Mouse (Mus musculus) lung, postnatal 0 days (tissue): ENCODE data around the gene Smarcd3.

Source experiments
- CTCF ChIP-seq: IDR thresholded peaks from 2 replicates; pipeline ENCODE4 v1.5.1; 2016; ENCODE audit warnings: antibody characterized with exemption, mild to moderate bottlenecking
- EP300 ChIP-seq: IDR thresholded peaks from 2 replicates; pipeline ENCODE4 v1.6.1; 2016; ENCODE audit warnings: antibody characterized with exemption, mild to moderate bottlenecking, control low read depth

DNA sequence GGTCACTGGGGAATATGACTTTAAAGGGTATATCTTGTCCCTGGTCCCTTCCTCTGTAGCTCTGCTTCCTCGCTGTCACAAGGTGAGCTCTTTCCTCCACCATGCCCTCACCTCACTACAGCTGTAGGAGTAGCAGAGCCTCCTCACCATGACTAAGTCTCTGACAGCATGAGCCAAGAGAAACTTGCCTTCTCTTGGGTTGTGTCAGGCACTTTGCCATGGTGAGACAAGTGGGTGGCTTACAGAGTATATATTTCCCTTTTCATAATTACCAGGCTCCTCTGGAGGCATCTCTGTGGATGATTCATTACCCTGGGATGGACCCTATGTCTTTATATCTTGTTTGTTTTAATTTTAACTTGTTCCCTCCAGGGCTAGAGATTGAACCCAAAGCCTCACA lies 21.2 kb upstream of the Smarcd3 start:
- TF ChIP-seq CTCF: no peak
- no peak for TF ChIP-seq EP300
